Mouse (Mus musculus) urinary bladder, postnatal 4 days (tissue): ENCODE measurements around the gene Zmiz1.

ENCODE experiments used
- DNase-seq, 2 experiments: peaks; one replicate each; pipeline ENCODE4 v3.0.0; 2021 to 2022; ENCODE audit warnings: low spot score in 2 of 2

Gene Zmiz1

DNA sequence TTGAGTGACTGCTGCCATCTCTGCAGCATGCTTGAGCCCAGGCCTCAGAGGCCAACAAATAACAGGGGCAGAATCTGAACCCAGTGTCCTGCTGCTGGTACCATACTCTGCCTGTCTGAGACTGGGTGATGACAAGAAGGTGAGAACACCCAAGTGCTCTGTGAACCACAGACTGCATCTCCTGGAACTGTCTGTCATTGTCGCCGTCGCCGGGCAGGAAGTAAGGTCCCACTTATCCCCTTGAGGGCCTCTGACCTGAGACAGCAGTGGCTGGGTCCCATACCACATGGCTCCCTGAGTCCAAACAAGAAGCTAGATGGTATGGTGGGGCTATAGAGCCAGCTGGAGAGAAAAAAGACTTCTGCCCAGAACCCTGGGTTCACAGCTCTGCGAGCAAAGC is 100.9 kb downstream of the Zmiz1 start:
- DNase-seq, result no peak

GRCm38 (mm10) chr14:25560841-25561240 is 101.9 kb downstream of the Zmiz1 start:
- DNase-seq, result no peak

- no peak for DNase-seq
Measured at GRCm38 (mm10) chr14:25561716-25562115, 102.7 kb downstream of the Zmiz1 start.

DNA sequence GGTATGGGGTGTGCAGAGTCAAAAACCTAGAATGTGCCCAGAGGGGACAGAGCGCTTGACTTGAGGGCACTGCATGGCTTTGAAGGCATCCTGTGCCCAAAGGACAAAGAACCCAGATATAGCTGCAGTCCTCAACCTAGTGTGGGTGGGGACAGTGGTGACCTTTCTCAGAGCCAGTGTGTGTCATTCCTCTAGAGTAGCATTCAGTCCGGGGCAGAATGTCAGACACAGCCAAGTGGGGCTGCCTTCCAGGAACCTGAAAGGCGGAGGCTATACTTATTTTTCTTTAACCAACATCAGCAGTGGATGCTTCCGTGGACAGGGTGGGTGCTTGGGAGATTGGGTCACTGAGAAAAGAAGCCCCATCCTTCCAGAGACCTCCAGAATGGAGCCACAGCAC is 103.5 kb downstream of the Zmiz1 start:
- DNase-seq, result no peak

DNA sequence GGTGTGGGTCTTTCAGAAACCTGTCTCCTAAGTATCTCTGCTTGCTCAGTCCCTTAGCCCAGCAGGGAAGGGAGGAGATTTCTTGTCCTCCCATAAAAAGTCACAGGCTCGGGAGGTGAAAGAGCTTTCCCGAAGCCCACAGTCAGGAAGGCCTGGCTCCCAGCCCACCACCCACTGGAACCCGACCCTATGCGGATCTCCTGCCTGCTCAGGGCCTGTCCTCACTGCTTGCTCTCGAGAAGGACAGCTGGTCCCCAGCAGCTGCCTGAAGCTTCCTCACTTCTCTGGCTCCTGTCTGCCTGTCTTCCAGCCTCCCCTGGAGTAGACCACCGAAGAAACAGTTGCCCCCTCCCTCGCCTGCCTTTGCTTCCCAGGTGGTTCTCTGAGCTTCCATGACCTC is 103.9 kb downstream of the Zmiz1 start:
- DNase-seq, result no peak

DNA sequence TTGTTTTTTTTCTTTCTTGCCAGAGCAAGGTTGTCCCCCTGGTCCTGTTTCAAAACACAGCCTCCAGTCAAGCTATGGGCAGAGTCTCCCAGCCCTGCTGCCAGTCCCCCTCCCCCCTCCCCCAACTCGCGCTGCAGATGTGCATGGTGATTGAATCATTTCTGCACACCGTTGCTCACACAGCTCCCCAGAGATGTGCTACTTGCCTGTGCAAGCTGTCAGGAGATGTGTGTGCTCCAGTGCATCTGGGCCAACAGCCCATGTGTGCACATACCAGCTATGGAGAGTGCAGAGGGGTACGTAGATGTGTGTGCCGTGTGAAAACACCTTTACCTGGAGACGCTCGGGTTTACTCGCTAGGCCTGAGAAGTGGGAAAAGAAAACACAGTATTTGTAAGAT is 105.6 kb downstream of the Zmiz1 start:
- no peak for DNase-seq

DNA sequence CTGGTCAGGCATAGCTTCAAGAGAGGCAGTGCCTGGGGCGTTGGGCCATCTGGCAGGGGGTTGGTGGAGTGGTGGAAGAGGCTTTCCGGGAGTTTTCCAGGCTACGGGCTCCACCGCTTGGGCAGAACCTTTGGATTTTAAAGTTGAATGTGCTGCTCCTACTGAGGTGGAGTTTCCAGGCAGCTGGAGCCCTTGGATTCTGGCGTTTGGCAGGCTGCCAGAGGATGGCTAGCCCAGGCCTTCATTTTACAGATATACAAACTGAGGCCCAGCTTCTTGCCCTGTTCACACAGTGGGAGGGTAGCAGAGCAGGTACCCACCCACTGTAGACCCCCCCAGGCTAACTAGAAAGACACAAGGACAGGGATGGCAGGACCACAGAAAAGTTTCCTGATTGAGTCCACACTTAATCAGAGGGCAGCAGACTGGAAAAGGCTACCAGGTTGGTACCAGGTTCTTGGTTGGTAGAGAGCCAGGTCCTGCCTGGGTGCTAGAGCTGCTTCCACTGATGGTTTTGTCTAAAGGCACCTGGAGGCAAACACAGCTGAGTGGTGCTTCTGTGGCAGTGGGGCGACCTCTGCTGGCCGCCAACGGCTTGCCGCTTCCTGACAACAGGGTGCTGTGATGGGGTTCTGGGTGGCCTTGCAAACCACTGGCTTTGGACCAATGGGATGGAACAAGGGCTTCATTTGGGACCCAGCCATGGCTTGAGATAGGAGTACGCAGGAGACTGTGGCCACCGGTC is 106.5 kb downstream of the Zmiz1 start:
- DNase-seq, result peak; percentile 76 to 86

DNA sequence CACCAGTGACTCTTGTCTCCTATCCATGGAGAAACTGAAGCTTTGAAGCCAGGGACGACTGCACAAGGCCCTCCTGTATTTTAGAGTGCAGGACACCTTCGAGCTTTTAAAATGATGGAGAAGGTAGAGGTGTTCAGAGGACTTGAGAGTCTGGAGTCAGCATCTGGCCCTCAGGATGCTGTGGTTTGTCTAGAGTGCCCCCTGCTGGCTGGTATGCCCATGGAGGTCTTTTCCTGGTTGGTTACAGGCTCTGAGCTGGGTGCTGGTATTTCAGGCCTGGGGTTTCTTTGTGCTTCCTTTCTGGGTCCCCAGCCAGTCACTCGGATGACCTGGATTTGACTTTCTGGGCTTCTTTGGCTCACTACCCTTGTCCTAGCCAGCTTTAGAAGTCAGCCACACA is 108.3 kb downstream of the Zmiz1 start:
- DNase-seq, result peak in 1 of 2 experiments; percentile 73

- DNase-seq, result no peak
Measured at GRCm38 (mm10) chr14:25567837-25568236, 108.9 kb downstream of the Zmiz1 start.

- DNase-seq, result no peak
Measured at GRCm38 (mm10) chr14:25574047-25574870, 115.3 kb downstream of the Zmiz1 start.

DNA sequence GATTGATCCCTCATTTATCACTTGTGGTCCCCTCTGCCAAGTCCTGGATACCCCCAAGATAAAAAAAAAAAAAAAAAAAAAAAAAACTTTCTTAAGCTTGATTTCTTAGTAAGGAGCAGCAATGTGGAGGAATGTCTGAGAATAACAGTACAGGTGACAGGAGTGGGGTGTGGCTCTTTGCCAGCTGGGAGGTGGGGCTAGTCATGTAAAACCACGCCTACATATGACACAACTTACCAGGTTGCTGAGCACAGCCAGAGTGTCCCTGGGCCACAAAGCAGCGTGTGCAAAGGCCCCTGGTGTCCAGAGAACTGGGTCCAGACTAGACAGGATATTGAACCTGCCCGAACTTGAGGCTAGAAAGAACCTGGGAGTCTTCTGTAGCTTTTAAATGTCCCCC is 117.7 kb downstream of the Zmiz1 start:
- DNase-seq, result no peak

- DNase-seq, result no peak
Measured at GRCm38 (mm10) chr14:25577431-25577830, 118.4 kb downstream of the Zmiz1 start.

- no peak for DNase-seq
Measured at GRCm38 (mm10) chr14:25579597-25579996, 120.6 kb downstream of the Zmiz1 start.

GRCm38 (mm10) chr14:25580397-25580796 is 121.4 kb downstream of the Zmiz1 start:
- DNase-seq, result no peak

- DNase-seq, result no peak
Measured at GRCm38 (mm10) chr14:25582603-25583002, 123.6 kb downstream of the Zmiz1 start.

DNA sequence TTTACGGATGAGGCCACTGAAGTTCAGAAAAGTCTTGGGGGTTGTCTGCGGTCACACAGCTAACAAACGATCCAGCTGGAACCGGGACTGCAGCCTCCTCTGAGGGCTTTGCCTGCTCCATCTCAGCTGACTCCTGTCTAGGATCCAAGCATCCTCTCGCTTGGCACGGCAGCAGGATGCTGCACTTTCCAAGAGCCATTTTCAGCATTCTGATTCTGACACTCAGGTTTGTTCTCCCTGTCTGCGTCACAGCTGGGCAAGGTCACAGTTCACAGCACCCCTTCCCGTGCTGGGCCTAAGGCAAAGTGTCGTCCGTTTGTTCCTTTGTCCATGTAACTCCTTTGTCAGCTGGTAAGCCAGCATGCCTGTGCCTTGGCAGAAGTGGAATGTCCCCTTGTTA is 124.9 kb downstream of the Zmiz1 start:
- DNase-seq, result no peak

DNA sequence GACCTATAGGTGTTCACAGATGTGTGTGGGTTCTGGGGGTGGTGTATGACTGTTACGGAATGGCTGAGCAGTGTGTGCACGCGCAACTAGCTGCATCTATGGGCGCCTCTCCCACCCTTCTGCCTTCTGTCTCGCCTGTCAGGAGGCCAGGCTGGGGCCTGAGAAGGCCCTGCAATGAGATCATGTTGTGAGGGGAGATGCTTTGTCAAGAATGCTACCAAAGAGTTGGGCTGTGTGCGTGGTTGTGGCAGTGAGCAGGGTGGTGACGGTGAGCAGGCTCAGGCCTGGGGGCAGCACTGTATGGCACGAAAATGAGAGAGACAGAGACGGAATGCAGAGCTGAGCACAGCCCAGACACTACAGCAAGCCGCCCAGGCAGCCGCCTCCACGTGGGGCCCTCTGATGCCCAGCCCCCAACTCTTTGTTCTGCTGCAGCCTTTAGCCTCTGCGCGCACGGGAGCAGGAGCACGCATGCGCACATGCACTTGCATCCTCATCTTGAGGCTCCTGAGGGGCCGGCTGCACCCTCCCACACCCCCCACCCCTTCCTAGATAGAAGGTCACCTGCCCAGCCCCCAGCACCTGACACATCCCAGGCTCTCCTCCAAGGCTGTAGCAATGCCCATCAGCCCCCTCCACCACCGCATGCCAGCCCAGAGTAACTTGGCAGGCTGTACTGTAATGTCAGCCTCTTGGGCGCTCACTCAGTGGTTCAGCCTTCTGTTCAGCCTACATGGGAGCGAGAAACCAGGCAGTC is 126.7 kb downstream of the Zmiz1 start:
- DNase-seq, result peak in 1 of 2 experiments; percentile 57

DNA sequence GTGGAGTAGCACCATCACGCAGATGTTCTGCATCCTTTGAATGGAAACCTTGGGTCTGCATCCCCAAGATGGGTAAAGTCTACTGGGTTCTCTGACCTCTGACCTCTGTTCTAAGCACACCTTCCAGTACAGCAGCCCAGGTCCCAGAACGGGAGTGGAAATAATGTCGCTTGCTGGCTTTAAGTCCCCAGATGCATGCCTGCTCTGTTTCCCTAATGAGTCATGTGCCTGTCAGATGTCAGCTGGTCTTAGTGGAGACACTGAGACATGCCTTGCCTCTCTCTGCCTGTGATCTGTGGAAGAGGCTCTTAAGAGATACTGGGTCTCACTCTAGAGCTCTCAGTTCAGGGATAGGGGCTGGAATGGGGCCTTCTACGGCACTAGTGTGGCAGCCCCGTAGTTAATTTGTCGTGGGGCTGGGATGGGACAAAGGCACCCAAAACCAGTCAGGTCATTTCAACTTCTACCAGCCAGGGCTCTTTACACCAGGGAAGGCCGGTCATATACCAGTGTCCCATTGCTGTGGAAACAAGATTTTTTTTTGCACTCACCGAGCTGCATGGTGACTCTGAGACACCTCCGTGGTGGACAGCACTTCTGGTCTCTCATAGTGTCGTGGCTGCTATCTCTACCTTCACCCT is 128.0 kb downstream of the Zmiz1 start:
- DNase-seq, result no peak

- DNase-seq, result peak in 1 of 2 experiments; percentile 64
Measured at GRCm38 (mm10) chr14:25587487-25588001, 128.6 kb downstream of the Zmiz1 start.

GRCm38 (mm10) chr14:25588156-25588555 is 129.2 kb downstream of the Zmiz1 start:
- no peak for DNase-seq
